Mouse (Mus musculus) T-helper 17 cell (primary cell): ENCODE measurements around the gene Olfr684.

Experiments used
- in situ Hi-C, 2 experiments: fragments of 300-600 bp; cut with MboI, MseI; formaldehyde crosslinking; loops; 1 replicate in 1 of 2; 2 replicates in 1 of 2; pipeline ENCODE4 v1.15.1; 2025; ENCODE audit warnings: high pct_unique_total_duplicates in 2 of 2

The Olfr684 gene

GRCm38 (mm10) chr7:105163553-105163952 is at the start of gene Olfr684:
TSS of gene Olfr684 (minus strand) at chr7:105163653.
- in situ Hi-C loops = no loop called here

GRCm38 (mm10) chr7:105207385-105207784 is 43.9 kb upstream of the Olfr684 start, which contains the start of gene Olfr686:
TSS of gene Olfr686 (minus strand) at chr7:105207485.
- in situ Hi-C loops = no loop called here

DNA sequence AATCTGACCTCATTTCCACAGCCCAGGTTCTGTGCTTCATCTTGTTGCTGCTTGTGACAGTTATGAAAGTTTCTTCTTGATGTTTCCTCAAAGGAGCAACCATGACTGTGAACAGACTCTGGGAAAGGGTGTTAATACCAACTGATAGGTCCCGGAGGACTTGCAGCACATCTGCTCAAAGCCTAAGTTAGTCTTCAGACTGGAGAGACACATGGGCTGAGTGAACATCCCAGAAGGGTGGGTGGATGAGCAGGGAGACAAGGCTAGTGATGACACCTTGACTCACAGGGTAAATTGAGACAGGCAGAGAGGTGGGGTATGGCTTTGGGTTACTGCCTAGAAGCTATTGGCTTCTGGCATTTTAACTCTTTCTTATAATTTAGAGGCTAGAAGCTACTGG is 22.5 kb upstream of the Olfr684 start, which contains the start of gene Olfr685:
TSS of gene Olfr685 (minus strand) at position 101 of the 400 bp plus-strand sequence.
- in situ Hi-C loops = no loop called here

DNA sequence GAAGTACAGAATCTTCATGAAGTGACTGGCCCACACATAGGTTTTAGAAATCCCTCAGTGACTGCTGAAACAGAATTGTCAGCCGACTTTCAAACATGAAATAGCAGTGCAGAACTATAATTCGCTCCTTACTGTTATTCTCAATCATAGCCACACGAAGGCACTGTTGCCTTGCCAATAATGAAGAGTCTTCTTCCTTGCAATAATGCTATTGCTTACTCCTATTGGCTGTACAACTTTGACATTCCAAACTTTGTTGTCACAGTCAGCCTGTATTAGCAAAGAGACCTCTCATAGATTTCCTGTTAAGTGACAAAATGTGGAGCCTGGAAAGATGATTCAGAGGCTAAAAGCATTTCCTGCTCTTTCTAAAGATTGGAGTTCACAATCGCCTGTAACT is 7.3 kb upstream of the Olfr684 start:
- in situ Hi-C loops = no loop called here

GRCm38 (mm10) chr7:105146912-105147311 is 16.5 kb downstream of the Olfr684 start, which contains the start of gene Olfr683:
TSS of gene Olfr683 (minus strand) at chr7:105147012.
- in situ Hi-C loops = no loop called here

GRCm38 (mm10) chr7:105141275-105141674 is 22.2 kb downstream of the Olfr684 start:
- in situ Hi-C loops = no loop called here

DNA sequence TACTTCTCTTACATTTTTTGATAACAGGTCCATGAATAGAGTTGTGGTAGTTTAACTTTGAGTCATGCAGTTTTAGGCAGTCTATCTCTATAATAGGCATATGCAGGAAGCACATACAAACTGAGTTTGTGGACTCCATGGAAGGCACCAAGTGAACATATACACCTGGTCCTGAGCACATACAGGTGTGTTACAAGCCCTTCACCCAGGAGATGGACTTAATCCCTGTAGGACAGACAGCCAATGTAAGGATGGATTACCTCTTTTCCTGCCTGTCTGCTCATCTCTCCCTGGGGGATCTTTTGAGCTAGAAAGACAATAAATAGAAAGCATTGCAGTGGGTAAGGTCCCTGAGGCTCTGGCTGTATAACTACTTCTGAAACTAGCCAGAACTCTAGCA is 46.9 kb downstream of the Olfr684 start, which contains the start of gene Olfr681:
TSS of gene Olfr681 (plus strand) at position 301 of the 400 bp plus-strand sequence.
- in situ Hi-C loops = no loop called here
